Mouse (Mus musculus) kidney, postnatal 14 days (tissue): ENCODE results near the gene Crip1.

Experiments
- DNase-seq: peaks from one replicate; pipeline ENCODE4 v3.0.0; 2022; ENCODE audit warnings: mixed read lengths

The Crip1 gene

GRCm38 (mm10) chr12:113131601-113132000, 14.5 kb upstream of the Crip1 start:
- no peak for DNase-seq

- DNase-seq = peak; percentile 56
These were observed 13.5 kb upstream of the Crip1 start for GRCm38 (mm10) chr12:113132567-113132966.

GRCm38 (mm10) chr12:113133260-113133659, 12.9 kb upstream of the Crip1 start:
- DNase-seq = no peak

GRCm38 (mm10) chr12:113133861-113134403, 12.2 kb upstream of the Crip1 start:
- no peak for DNase-seq

GRCm38 (mm10) chr12:113134502-113134901, 11.6 kb upstream of the Crip1 start:
- DNase-seq = no peak

GRCm38 (mm10) chr12:113135401-113135800, 10.7 kb upstream of the Crip1 start:
- no peak for DNase-seq

GRCm38 (mm10) chr12:113136492-113137020, 9.6 kb upstream of the Crip1 start:
- no peak for DNase-seq

GRCm38 (mm10) chr12:113137260-113138213, 8.6 kb upstream of the Crip1 start:
- DNase-seq = no peak

- no peak for DNase-seq
These were observed 7.8 kb upstream of the Crip1 start for GRCm38 (mm10) chr12:113138291-113138690.

GRCm38 (mm10) chr12:113138901-113139864, 6.9 kb upstream of the Crip1 start:
- DNase-seq = peak; percentile 76

- peak; percentile 94 for DNase-seq
These were observed 6.1 kb upstream of the Crip1 start, which contains the start of gene Crip2 for GRCm38 (mm10) chr12:113139908-113140615. Gene Crip2, plus strand, starts transcription at chr12:113140236.

GRCm38 (mm10) chr12:113140616-113141411, 5.3 kb upstream of the Crip1 start:
- peak; percentile 54 for DNase-seq

- DNase-seq = peak; percentile 77
These were observed 4.6 kb upstream of the Crip1 start for GRCm38 (mm10) chr12:113141531-113141973.

GRCm38 (mm10) chr12:113142021-113142975, 3.8 kb upstream of the Crip1 start:
- peak; percentile 92 for DNase-seq

GRCm38 (mm10) chr12:113143164-113143563, 3.0 kb upstream of the Crip1 start:
- no peak for DNase-seq

GRCm38 (mm10) chr12:113144001-113144756, 1.9 kb upstream of the Crip1 start:
- no peak for DNase-seq

- no peak for DNase-seq
These were observed 1.2 kb upstream of the Crip1 start for GRCm38 (mm10) chr12:113144886-113145285.

GRCm38 (mm10) chr12:113145591-113145990, 525 bp upstream of the Crip1 start:
- no peak for DNase-seq

- DNase-seq = no peak
These were observed 1.4 kb downstream of the Crip1 start for GRCm38 (mm10) chr12:113147481-113147880.
